Mouse (Mus musculus) hindlimb bud, embryonic 11.5 days (tissue): ENCODE measurements at regions not wholly inside any gene's neighbourhood (a gene's known extent, or its start where the extent isn't known, plus 50 kb on each side); places are given as distances from the start of the nearest gene placed in this dataset.

ENCODE experiments used
- DNase-seq: peaks from one replicate; pipeline ENCODE4 v3.0.0-alpha.2; 2012; ENCODE audit warnings: low read depth, low spot score; ENCODE audit errors: extremely low spot score

- DNase-seq: no peak
These were observed 445.0 kb downstream of the Gsdmc2 start for GRCm38 (mm10) chr15:63400011-63400410.

- no peak for DNase-seq
These were observed 447.5 kb downstream of the Gsdmc2 start for GRCm38 (mm10) chr15:63397485-63397884.

GRCm38 (mm10) chr15:63377258-63377657, 467.7 kb downstream of the Gsdmc2 start:
- no peak for DNase-seq

- DNase-seq: no peak
These were observed 473.5 kb downstream of the Gsdmc2 start for GRCm38 (mm10) chr15:63371328-63372023.

- no peak for DNase-seq
These were observed 480.5 kb downstream of the Gsdmc2 start for GRCm38 (mm10) chr15:63364473-63364872.

GRCm38 (mm10) chr15:63360402-63360801, 484.6 kb downstream of the Gsdmc2 start:
- DNase-seq: no peak

- DNase-seq: no peak
These were observed 503.2 kb downstream of the Gsdmc2 start for GRCm38 (mm10) chr15:63341730-63342129.

GRCm38 (mm10) chr15:63340322-63341060, 504.5 kb downstream of the Gsdmc2 start:
- peak; percentile 64 for DNase-seq

GRCm38 (mm10) chr15:63319666-63320065, 525.3 kb downstream of the Gsdmc2 start:
- no peak for DNase-seq

GRCm38 (mm10) chr15:63310426-63310825, 534.6 kb downstream of the Gsdmc2 start:
- no peak for DNase-seq

- no peak for DNase-seq
These were observed 545.7 kb downstream of the Gsdmc2 start for GRCm38 (mm10) chr15:63299311-63299710.

- DNase-seq: no peak
These were observed 556.4 kb downstream of the Gsdmc2 start for GRCm38 (mm10) chr15:63288534-63288933.

GRCm38 (mm10) chr15:63286026-63286425, 559.0 kb downstream of the Gsdmc2 start:
- no peak for DNase-seq

GRCm38 (mm10) chr15:63270381-63270780, 574.6 kb downstream of the Gsdmc2 start:
- no peak for DNase-seq

- DNase-seq: no peak
These were observed 579.1 kb downstream of the Gsdmc2 start for GRCm38 (mm10) chr15:63265845-63266244.

GRCm38 (mm10) chr15:63255736-63256135, 589.2 kb downstream of the Gsdmc2 start:
- no peak for DNase-seq

- no peak for DNase-seq
These were observed 592.1 kb downstream of the Gsdmc2 start for GRCm38 (mm10) chr15:63252781-63253340.

GRCm38 (mm10) chr15:63238601-63239000, 606.4 kb downstream of the Gsdmc2 start:
- DNase-seq: no peak

- DNase-seq: no peak
These were observed 626.5 kb downstream of the Gsdmc2 start for GRCm38 (mm10) chr15:63218393-63219060.

GRCm38 (mm10) chr15:63205150-63205549, 639.8 kb downstream of the Gsdmc2 start:
- DNase-seq: no peak

- no peak for DNase-seq
These were observed 649.9 kb downstream of the Gsdmc2 start for GRCm38 (mm10) chr15:63195031-63195430.

GRCm38 (mm10) chr15:63194492-63194797, 650.5 kb downstream of the Gsdmc2 start:
- no peak for DNase-seq
